Comparison of ENCODE assay signal across 12 mouse cellular contexts in the genomic region with DNA sequence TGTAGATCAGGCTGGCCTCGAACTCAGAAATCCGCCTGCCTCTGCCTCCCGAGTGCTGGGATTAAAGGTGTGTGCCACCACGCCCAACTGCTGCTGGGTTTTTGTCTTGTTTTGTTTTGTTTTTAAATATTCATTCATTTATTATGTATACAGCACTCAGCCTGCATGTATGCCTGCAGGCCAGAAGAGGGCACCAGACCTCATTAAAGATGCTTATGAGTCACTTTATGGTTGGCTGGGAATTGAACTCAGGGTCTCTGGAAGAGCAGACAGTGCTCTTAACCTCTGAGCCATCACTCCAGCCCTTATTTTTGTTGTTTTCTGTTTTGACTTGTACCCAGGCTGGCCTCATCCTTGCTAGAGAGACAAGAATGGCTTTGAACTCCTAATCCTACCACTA. TPM values are rescaled to one million over a fixed set of nuclear protein-coding genes. Genes with fewer than 3 reads are reported as not detected.
A peak's percentile ranks its signal among the peaks of the same experiment; 100 is the strongest.
DNase-seq lines count a peak whose midpoint lies in the region; ATAC-seq and TF ChIP-seq lines count a peak whose summit lies in the region.
"Had no signal": no experiment of that assay in that cellular context is flagged by ENCODE, and none has a peak within 500 bp of the region (broad histone marks: within the 10 kb centered on the region; RNA-seq: fewer than 3 reads in every experiment).

No protein-coding gene starts in this region.

- H3K27me3 ChIP-seq in heart, adult 2 months (ENCODE audit: control insufficient read depth, insufficient read depth, low read length), result no peaks in the 10 kb centered on the region
- no peaks in the 10 kb centered on the region for H3K27me3 ChIP-seq in heart, embryonic 12.5 days (replicated peaks)
- no peaks in the 10 kb centered on the region for H3K27me3 ChIP-seq in G1E (ENCODE audit: insufficient read depth, low read length)
- no peaks in the 10 kb centered on the region for H3K27me3 ChIP-seq in lung, embryonic 14.5 days (ENCODE audit: insufficient read depth, low read length)

- H3K9me3 ChIP-seq in heart, embryonic 12.5 days (replicated peaks), result no peaks in the 10 kb centered on the region
- no peaks in the 10 kb centered on the region for H3K9me3 ChIP-seq in G1E (replicated peaks)
- no peaks in the 10 kb centered on the region for H3K9me3 ChIP-seq in lung, embryonic 14.5 days (ENCODE audit: low read depth, low read length)
- H3K9me3 ChIP-seq: midbrain, embryonic 10.5 days had no signal

- no peak for TF ChIP-seq EP300 in heart, adult 2 months (IDR thresholded peaks at IDR 0.05; ENCODE audit: insufficient read depth, low read depth, low read length)

- H3K36me3 ChIP-seq in heart, adult 2 months (ENCODE audit: control insufficient read depth, insufficient read depth, low read length), result no peaks in the 10 kb centered on the region; the same call in 1 of the 2 replicates
- H3K36me3 ChIP-seq in heart, embryonic 12.5 days, result peaks cover 27% of the 10 kb centered on the region
- peaks cover 46% of the 10 kb centered on the region for H3K36me3 ChIP-seq in G1E (replicated peaks)
- peaks cover 34% of the 10 kb centered on the region for H3K36me3 ChIP-seq in lung, embryonic 14.5 days (ENCODE audit: insufficient read depth)

- no peak overlapping the region for H3K4me3 ChIP-seq in heart, adult 2 months
- no peak overlapping the region for H3K4me3 ChIP-seq in heart, embryonic 12.5 days
- H3K4me3 ChIP-seq in G1E (ENCODE audit: low read depth, low read length), result no peak overlapping the region
- H3K4me3 ChIP-seq in lung, embryonic 14.5 days (ENCODE audit: low read depth, low read length), result no peak overlapping the region
- H3K4me3 ChIP-seq: midbrain, embryonic 10.5 days had no signal

- H3K27ac ChIP-seq in heart, adult 2 months, result no peak overlapping the region
- H3K27ac ChIP-seq in heart, embryonic 12.5 days (ENCODE audit: poor library complexity, severe bottlenecking), result no peak overlapping the region
- H3K27ac ChIP-seq in lung, embryonic 14.5 days (ENCODE audit: low read depth), result no peak overlapping the region
- H3K27ac ChIP-seq: midbrain, embryonic 10.5 days had no signal

- no peak for DNase-seq in heart, adult 2 months
- peak; percentile 29 for DNase-seq in 3134 (ENCODE audit: extremely low read depth, insufficient read length, low spot score)
- no peak for DNase-seq in G1E (ENCODE audit: low spot score)
- peak; percentile 70 for DNase-seq in lung, embryonic 14.5 days
- DNase-seq in right cerebral cortex, postnatal 36 days (ENCODE audit: low spot score in 2 of 2), result no peak
- no peak for DNase-seq in cerebellum, adult 9-11 months
- DNase-seq in testis, postnatal 14 days (ENCODE audit: low spot score), result no peak

- no peaks in the 10 kb centered on the region for H3K4me1 ChIP-seq in heart, adult 2 months (ENCODE audit: control insufficient read depth, insufficient read depth, low read length)
- H3K4me1 ChIP-seq in heart, embryonic 12.5 days (replicated peaks), result no peaks in the 10 kb centered on the region
- H3K4me1 ChIP-seq in G1E (ENCODE audit: insufficient read depth, low read depth, low read length), result peaks cover 19% of the 10 kb centered on the region
- no peaks in the 10 kb centered on the region for H3K4me1 ChIP-seq in lung, embryonic 14.5 days (ENCODE audit: insufficient read depth)

- no peak for ATAC-seq in heart, embryonic 12.5 days (ENCODE audit: insufficient number of reproducible peaks, low FRiP score)
- no peak for ATAC-seq in G1E (ENCODE audit: extremely low read depth, insufficient number of reproducible peaks, low FRiP score, poor library complexity, severe bottlenecking)
- ATAC-seq in lung, embryonic 14.5 days (ENCODE audit: insufficient read depth), result no peak

- intact Hi-C loops in heart, adult 2 months (cut with DNase I), result loop anchor here (5.0 kb wide), 2 partner anchors 43 to 77 kb away; a partner anchor contains a TSS

- no peak overlapping the region for H3K4me2 ChIP-seq in heart, embryonic 12.5 days
- H3K4me2 ChIP-seq in lung, embryonic 14.5 days, result no peak overlapping the region

- no peaks in the 10 kb centered on the region for H3K79me2 ChIP-seq in heart, adult 2 months (replicated peaks; ENCODE audit: control insufficient read depth, insufficient read depth, low read length)

- TF ChIP-seq CTCF in heart, adult 2 months (IDR thresholded peaks at IDR 0.05), result peak; percentile 72
- peak; percentile 58 for TF ChIP-seq CTCF in G1E (IDR thresholded peaks at IDR 0.05; ENCODE audit: low read depth, low read length)
- TF ChIP-seq CTCF in lung, embryonic 14.5 days (IDR thresholded peaks at IDR 0.05; ENCODE audit: low read depth), result peak; percentile 60

- 83% methylated on average over 4 of the region's 4 CpGs for WGBS in heart, adult 2 months
- WGBS in heart, embryonic 12.5 days, result 87% methylated on average over 4 of the region's 4 CpGs
- 82% methylated on average over 4 of the region's 4 CpGs for WGBS in lung, embryonic 14.5 days

- no peak for TF ChIP-seq POLR2A in heart, adult 2 months (IDR thresholded peaks at IDR 0.05; ENCODE audit: insufficient read depth, low read depth, low read length)

- no peak overlapping the region for H3K9ac ChIP-seq in heart, adult 2 months (ENCODE audit: low read depth, low read length)
- H3K9ac ChIP-seq in heart, embryonic 12.5 days, result no peak overlapping the region
- no peak overlapping the region for H3K9ac ChIP-seq in lung, embryonic 14.5 days

RNA-seq across cellular contexts. Expression of a gene that starts 4.2 kb away (rescaled TPM):
- 1 to 10 TPM; 5.9 to 6.4 TPM for total RNA-seq in heart, adult 2 months (2021)
- 2.4 and 4.4 TPM in 2 replicates for polyA plus RNA-seq in heart, adult 2 months (2012; rRNA removed)
- polyA plus RNA-seq in heart, embryonic 12.5 days (2016; fragmentation: Nextera tagmentation; extraction: Ambion mirVana), result 6.4 and 6.8 TPM in 2 replicates
- total RNA-seq in G1E (2014; fragmentation: Nextera tagmentation), result 9.0 and 25.1 TPM in 2 replicates
- total RNA-seq in G1E (2017), result 2.6 and 4.8 TPM in 2 replicates
- 21.3 and 25.6 TPM in 2 replicates for polyA plus RNA-seq in G1E (2012)
- polyA plus RNA-seq in lung, embryonic 14.5 days (2014; fragmentation: Nextera tagmentation; extraction: Ambion mirVana), result 8.3 and 9.4 TPM in 2 replicates

RNA-seq across cellular contexts. Expression of a gene that starts 7.9 kb away (rescaled TPM):
- 100 to 1,000 TPM; 164 to 187 TPM for total RNA-seq in heart, adult 2 months (2021)
- polyA plus RNA-seq in heart, adult 2 months (2012; rRNA removed), result 180 and 209 TPM in 2 replicates
- 300 and 308 TPM in 2 replicates for polyA plus RNA-seq in heart, embryonic 12.5 days (2016; fragmentation: Nextera tagmentation; extraction: Ambion mirVana)
- total RNA-seq in G1E (2014; fragmentation: Nextera tagmentation) (26.5 and 32.1 TPM in 2 replicates), G1E (2017) (50.8 and 56.8 TPM in 2 replicates)
- polyA plus RNA-seq in G1E (2012), result 149 and 159 TPM in 2 replicates
- polyA plus RNA-seq in lung, embryonic 14.5 days (2014; fragmentation: Nextera tagmentation; extraction: Ambion mirVana), result 374 and 393 TPM in 2 replicates

RNA-seq across cellular contexts. Expression of a gene that starts 11.3 kb away (rescaled TPM):
- not detected for total RNA-seq in heart, adult 2 months (2021)
- polyA plus RNA-seq in heart, adult 2 months (2012; rRNA removed), result not detected in 2 replicates
- not detected in 2 replicates for polyA plus RNA-seq in heart, embryonic 12.5 days (2016; fragmentation: Nextera tagmentation; extraction: Ambion mirVana)
- not detected in 2 replicates for total RNA-seq in G1E (2014; fragmentation: Nextera tagmentation)
- 0.11 and 0.12 TPM in 2 replicates for total RNA-seq in G1E (2017)
- not detected in 2 replicates for polyA plus RNA-seq in G1E (2012)
- polyA plus RNA-seq in lung, embryonic 14.5 days (2014; fragmentation: Nextera tagmentation; extraction: Ambion mirVana), result not detected in 2 replicates
- total RNA-seq: adrenal gland, adult 18-20 months had no signal
- polyA plus RNA-seq: large intestine, adult 2 months; stomach, embryonic 16.5 days had no signal

RNA-seq across cellular contexts. Expression of a gene that starts 30.8 kb away (rescaled TPM):
- total RNA-seq in heart, adult 2 months (2021), result not detected
- not detected in 2 replicates for polyA plus RNA-seq in heart, adult 2 months (2012; rRNA removed)
- polyA plus RNA-seq in heart, embryonic 12.5 days (2016; fragmentation: Nextera tagmentation; extraction: Ambion mirVana), result not detected in 2 replicates
- not detected in 2 replicates for total RNA-seq in G1E (2014; fragmentation: Nextera tagmentation)
- total RNA-seq in G1E (2017), result not detected in 2 replicates
- polyA plus RNA-seq in G1E (2012), result not detected in 2 replicates
- not detected in 2 replicates for polyA plus RNA-seq in lung, embryonic 14.5 days (2014; fragmentation: Nextera tagmentation; extraction: Ambion mirVana)
- total RNA-seq: adrenal gland, adult 18-20 months had no signal
- polyA plus RNA-seq: large intestine, adult 2 months; midbrain, embryonic 10.5 days; stomach, embryonic 16.5 days had no signal

RNA-seq across cellular contexts. Expression of a gene that starts 31.2 kb away (rescaled TPM):
- total RNA-seq in heart, adult 2 months (2021), result under 1 TPM; 0.18 to 0.31 TPM
- 1.00 and 1.1 TPM in 2 replicates for polyA plus RNA-seq in heart, adult 2 months (2012; rRNA removed)
- polyA plus RNA-seq in heart, embryonic 12.5 days (2016; fragmentation: Nextera tagmentation; extraction: Ambion mirVana), result 3.1 and 3.3 TPM in 2 replicates
- total RNA-seq in G1E (2014; fragmentation: Nextera tagmentation) (0.68 and 0.73 TPM in 2 replicates), G1E (2017) (0.11 and 0.35 TPM in 2 replicates)
- 1.5 and 1.8 TPM in 2 replicates for polyA plus RNA-seq in G1E (2012)
- polyA plus RNA-seq in lung, embryonic 14.5 days (2014; fragmentation: Nextera tagmentation; extraction: Ambion mirVana), result 5.2 and 5.4 TPM in 2 replicates

Comparison
In these comparisons a context has a peak if more than half of its experiments do, and no peak if none do; other contexts are left out.
1. DNase-seq: peak in 3134 (single experiment) and lung, embryonic 14.5 days (single experiment); none in heart, adult 2 months (0 of 2), G1E (single experiment), right cerebral cortex, postnatal 36 days (0 of 2), cerebellum, adult 9-11 months (single experiment) and testis, postnatal 14 days (single experiment).
2. Peak in every context shown above with its lines, with median percentiles within 50 percentile points of each other: CTCF ChIP-seq.